Mouse (Mus musculus) olfactory bulb, adult 2 months (tissue): Measurements from ENCODE around the gene Sf3a3.

Source experiments
- CTCF ChIP-seq: fragments of 200-500 bp; IDR thresholded peaks from 2 replicates; pipeline ENCODE4 v1.5.1; 2012; ENCODE audit warnings: low read depth, mild to moderate bottlenecking, low read length, moderate library complexity; ENCODE audit not compliant: insufficient read depth
- POLR2A ChIP-seq: fragments of 200-500 bp; IDR thresholded peaks from 2 replicates; pipeline ENCODE4 v1.6.1; 2012; ENCODE audit warnings: mild to moderate bottlenecking, low read depth, low read length, moderate library complexity; ENCODE audit not compliant: insufficient read depth

DNA sequence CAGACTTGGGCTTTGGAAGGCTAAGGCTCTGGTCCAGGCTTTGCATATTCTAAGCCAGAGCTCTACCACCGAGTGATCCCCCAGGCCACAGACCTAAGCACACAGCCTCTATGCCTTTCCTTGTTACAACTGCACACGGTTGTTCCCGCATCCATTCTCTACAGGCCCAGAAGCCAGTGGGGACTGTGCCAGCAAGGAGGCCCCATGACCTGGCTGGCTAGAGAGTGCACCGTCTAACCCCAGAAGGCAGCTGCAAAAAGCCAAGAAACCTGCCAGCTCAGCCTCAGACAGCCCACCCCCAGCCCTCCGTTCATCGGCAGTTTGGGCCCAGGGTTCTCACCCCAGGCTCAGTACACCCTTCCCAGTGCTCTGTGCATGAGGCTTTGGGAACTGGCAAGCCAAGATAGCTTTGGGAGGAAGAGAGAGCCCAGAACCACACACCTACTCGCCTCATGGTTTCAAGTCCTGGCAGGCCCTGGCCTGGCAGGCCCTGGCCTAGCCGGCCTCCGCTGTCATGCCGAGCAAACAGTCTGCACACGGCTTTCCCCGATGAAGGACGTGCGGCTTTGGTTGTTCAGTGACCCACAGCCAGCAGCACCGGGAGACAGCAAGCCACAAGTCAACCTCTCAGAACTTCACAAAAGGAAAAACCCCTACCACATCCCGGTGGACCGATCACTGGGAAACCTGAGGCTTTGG is 40.1 kb upstream of the Sf3a3 start:
- TF ChIP-seq POLR2A (no peak), CTCF (no peak)
